Mouse (Mus musculus) MEL (cell line): ENCODE measurements around the gene Rnf169. TPM values are rescaled to one million over a fixed set of nuclear protein-coding genes. Genes with fewer than 3 reads are reported as not detected.
A peak's percentile ranks its signal among the peaks of the same experiment; 100 is the strongest.

Experiments used
- DNase-seq: peaks from one replicate; pipeline ENCODE4 v3.0.0; 2011; ENCODE audit warnings: low read depth, low spot score
- H3K27ac ChIP-seq: 2 replicates; pipeline ENCODE4 v1.5.1; 2012; ENCODE audit warnings: low read depth, mild to moderate bottlenecking, control low read depth, low read length, moderate library complexity; ENCODE audit not compliant: control insufficient read depth
- H3K27me3 ChIP-seq, 2 experiments: fragments of 150-350 bp in 1 of 2; sonication (generic) in 1 of 2; 2 replicates each; pipeline ENCODE4 v1.6.1; 2012; ENCODE audit warnings: low read length in 2 of 2, mild to moderate bottlenecking in 2 of 2, improper control_type of control experiment in 1 of 2, moderate library complexity in 1 of 2; ENCODE audit not compliant: insufficient read depth in 2 of 2, control insufficient read depth in 1 of 2
- H3K36me3 ChIP-seq, 2 experiments: 2 replicates each; pipeline ENCODE4 v1.6.1; 2012 to 2014; ENCODE audit warnings: low read length in 2 of 2, improper control_type of control experiment in 1 of 2, inconsistent platforms in 1 of 2, mild to moderate bottlenecking in 1 of 2; ENCODE audit not compliant: insufficient read depth in 2 of 2, control insufficient read depth in 1 of 2
- H3K4me1 ChIP-seq, 2 experiments: fragments of 150-350 bp in 1 of 2; sonication (generic) in 1 of 2; 2 replicates each; pipeline ENCODE4 v1.6.1; 2012; ENCODE audit warnings: low read length in 2 of 2, improper control_type of control experiment in 1 of 2, mild to moderate bottlenecking in 1 of 2; ENCODE audit not compliant: insufficient read depth in 2 of 2, control insufficient read depth in 1 of 2
- H3K4me3 ChIP-seq, 2 experiments: fragments of 150-350 bp in 1 of 2; sonication (generic) in 1 of 2; 2 replicates each; pipeline ENCODE4 v1.5.1; 2012; ENCODE audit warnings: low read depth in 2 of 2, low read length in 2 of 2, mild to moderate bottlenecking in 2 of 2, moderate library complexity in 2 of 2, control low read depth in 1 of 2, improper control_type of control experiment in 1 of 2; ENCODE audit not compliant: control insufficient read depth in 1 of 2, insufficient read depth in 1 of 2
- H3K79me2 ChIP-seq: 2 replicates; pipeline ENCODE4 v1.6.1; 2012; ENCODE audit warnings: mild to moderate bottlenecking, low read length, moderate library complexity; ENCODE audit not compliant: control insufficient read depth, poor library complexity, insufficient read depth
- H3K9ac ChIP-seq: 2 replicates; pipeline ENCODE4 v1.6.1; 2012; ENCODE audit warnings: low read depth, mild to moderate bottlenecking, control low read depth, low read length, moderate library complexity; ENCODE audit not compliant: control insufficient read depth, poor library complexity, severe bottlenecking
- H3K9me3 ChIP-seq: fragments of 150-350 bp; sonication (generic); replicated peaks from 2 replicates; pipeline ENCODE4 v1.6.1; 2012; ENCODE audit warnings: mild to moderate bottlenecking, low read length, improper control_type of control experiment, moderate library complexity; ENCODE audit not compliant: insufficient read depth
- E2F4 ChIP-seq: IDR thresholded peaks from 2 replicates; pipeline ENCODE4 v1.6.1; 2011; ENCODE audit warnings: low read depth, low read length, improper control_type of control experiment, borderline replicate concordance
- EP300 ChIP-seq, 2 experiments: IDR thresholded peaks; 2 replicates each; pipeline ENCODE4 v1.6.1; 2011; ENCODE audit warnings: improper control_type of control experiment in 2 of 2, low read length in 2 of 2, low read depth in 1 of 2, mild to moderate bottlenecking in 1 of 2
- ETS1 ChIP-seq: IDR thresholded peaks from 2 replicates; pipeline ENCODE4 v1.6.1; 2012; ENCODE audit warnings: low read depth, mild to moderate bottlenecking, inconsistent platforms, low read length, improper control_type of control experiment, moderate library complexity
- GABPA ChIP-seq: IDR thresholded peaks from 2 replicates; pipeline ENCODE4 v1.6.1; 2012; ENCODE audit warnings: low read depth, mild to moderate bottlenecking, inconsistent platforms, low read length, improper control_type of control experiment, moderate library complexity
- GATA1 ChIP-seq: IDR thresholded peaks from 2 replicates; pipeline ENCODE4 v1.6.1; 2011; ENCODE audit warnings: low read depth, low read length, improper control_type of control experiment
- JUND ChIP-seq: IDR thresholded peaks from 2 replicates; pipeline ENCODE4 v1.6.1; 2011; ENCODE audit warnings: low read depth, mild to moderate bottlenecking, improper control_type of control experiment, low read length
- MAX ChIP-seq: IDR thresholded peaks from 2 replicates; pipeline ENCODE4 v1.6.1; 2011; ENCODE audit warnings: low read length, improper control_type of control experiment
- MAZ ChIP-seq: IDR thresholded peaks from 2 replicates; pipeline ENCODE4 v1.6.1; 2012; ENCODE audit warnings: low read depth, mild to moderate bottlenecking, inconsistent platforms, low read length, improper control_type of control experiment
- MEF2A ChIP-seq: IDR thresholded peaks from 2 replicates; pipeline ENCODE4 v1.6.1; 2014; ENCODE audit warnings: low read depth, mild to moderate bottlenecking, inconsistent platforms, low read length, improper control_type of control experiment; ENCODE audit not compliant: poor library complexity, insufficient replicate concordance, severe bottlenecking; ENCODE audit errors: extremely low read depth
- MXI1 ChIP-seq: IDR thresholded peaks from 2 replicates; pipeline ENCODE4 v1.6.1; 2011; ENCODE audit warnings: mild to moderate bottlenecking, low read depth, low read length, improper control_type of control experiment
- MYB ChIP-seq: IDR thresholded peaks from 2 replicates; pipeline ENCODE4 v1.6.1; 2011; ENCODE audit warnings: mild to moderate bottlenecking, low read depth, low read length, improper control_type of control experiment
- NELFE ChIP-seq: IDR thresholded peaks from 2 replicates; pipeline ENCODE4 v1.6.1; 2011; ENCODE audit warnings: low read depth, low read length, improper control_type of control experiment
- POLR2A ChIP-seq, 2 experiments: IDR thresholded peaks; 2 replicates each; pipeline ENCODE4 v1.6.1; 2011 to 2012; ENCODE audit warnings: low read length in 2 of 2, mild to moderate bottlenecking in 2 of 2, control low read depth in 1 of 2, improper control_type of control experiment in 1 of 2, low read depth in 1 of 2, moderate library complexity in 1 of 2; ENCODE audit not compliant: control insufficient read depth in 1 of 2, insufficient read depth in 1 of 2, poor library complexity in 1 of 2
- SIN3A ChIP-seq: IDR thresholded peaks from 2 replicates; pipeline ENCODE4 v1.6.1; 2012; ENCODE audit warnings: low read length, improper control_type of control experiment, inconsistent platforms
- TAL1 ChIP-seq: IDR thresholded peaks from 2 replicates; pipeline ENCODE4 v1.6.1; 2012; ENCODE audit warnings: mild to moderate bottlenecking, inconsistent platforms, low read length, moderate library complexity, mixed read lengths
- TBP ChIP-seq: IDR thresholded peaks from 2 replicates; pipeline ENCODE4 v1.8.0; 2011; ENCODE audit warnings: low read depth, low read length, improper control_type of control experiment
- TCF12 ChIP-seq: IDR thresholded peaks from 2 replicates; pipeline ENCODE4 v1.6.1; 2014; ENCODE audit warnings: low read depth, mild to moderate bottlenecking, inconsistent platforms, low read length, improper control_type of control experiment, moderate library complexity
- USF2 ChIP-seq, 2 experiments: IDR thresholded peaks; 2 replicates each; pipeline ENCODE4 v1.6.1; 2011 to 2012; ENCODE audit warnings: improper control_type of control experiment in 2 of 2, low read length in 2 of 2, borderline replicate concordance in 1 of 2, inconsistent platforms in 1 of 2, low read depth in 1 of 2, mild to moderate bottlenecking in 1 of 2; ENCODE audit not compliant: insufficient read depth in 1 of 2
- ZKSCAN1 ChIP-seq: IDR thresholded peaks from 2 replicates; pipeline ENCODE4 v1.6.1; 2012; ENCODE audit warnings: low read depth, mild to moderate bottlenecking, inconsistent platforms, low read length, improper control_type of control experiment, moderate library complexity
- ZNF384 ChIP-seq: IDR thresholded peaks from 2 replicates; pipeline ENCODE4 v1.6.1; 2012; ENCODE audit warnings: low read depth, mild to moderate bottlenecking, inconsistent platforms, low read length, improper control_type of control experiment
- polyA plus RNA-seq, 2 experiments: library from polyadenylated mRNA; stranded (reverse) in 1 of 2; unstranded in 1 of 2; fragments of >175 nt in 1 of 2; fragments of >200 nt in 1 of 2; gene quantifications; 2 replicates each; pipeline versions ENCODE4 v1.2.1 to v1.2.4; 2012; ENCODE audit warnings: low replicate concordance in 2 of 2, low read depth in 1 of 2; ENCODE audit not compliant: insufficient read length in 2 of 2, insufficient read depth in 1 of 2, missing spikeins in 1 of 2
- total RNA-seq: library from RNA; depleted of rRNA; stranded (reverse); fragments of 300-350 nt; gene quantifications from 2 replicates; pipeline ENCODE4 v1.2.3, GENCODE M21; 2012

Rnf169 gene
- total and polyA plus RNA-seq, 3 experiments, result 6.2 to 7.2 TPM; not detected in 1

DNA sequence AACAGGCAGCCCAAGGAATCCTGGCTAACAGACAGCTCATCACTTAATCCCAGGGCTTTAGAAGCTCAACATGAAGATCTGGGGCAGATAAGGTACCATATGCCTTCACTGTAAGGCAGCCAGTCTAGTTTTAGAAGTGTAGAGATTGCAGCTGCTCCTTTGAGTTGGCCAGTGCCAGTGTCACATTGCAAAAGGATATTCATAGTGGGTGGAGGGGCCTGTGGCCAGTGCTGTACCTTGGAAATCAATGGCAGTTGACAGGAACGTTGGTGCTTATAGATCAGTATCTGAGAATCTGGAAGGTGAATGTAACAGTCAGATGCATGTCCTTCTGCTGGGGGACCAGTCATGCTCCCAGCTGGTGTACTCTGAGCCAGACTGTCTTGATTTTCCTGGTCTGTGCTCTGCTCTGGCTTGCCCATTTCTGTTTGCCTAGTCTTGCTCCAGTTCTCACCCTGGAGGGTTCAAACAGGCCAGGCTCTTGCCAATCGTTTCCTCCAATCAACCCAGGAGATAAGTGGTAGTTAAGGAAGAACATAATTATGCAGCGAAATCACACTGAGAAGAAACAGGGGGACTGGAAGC lies 75.7 kb downstream of the Rnf169 start:
- H3K4me1 ChIP-seq, result peaks cover 15 to 41% of the 10 kb centered on the region in 2 experiments

DNA sequence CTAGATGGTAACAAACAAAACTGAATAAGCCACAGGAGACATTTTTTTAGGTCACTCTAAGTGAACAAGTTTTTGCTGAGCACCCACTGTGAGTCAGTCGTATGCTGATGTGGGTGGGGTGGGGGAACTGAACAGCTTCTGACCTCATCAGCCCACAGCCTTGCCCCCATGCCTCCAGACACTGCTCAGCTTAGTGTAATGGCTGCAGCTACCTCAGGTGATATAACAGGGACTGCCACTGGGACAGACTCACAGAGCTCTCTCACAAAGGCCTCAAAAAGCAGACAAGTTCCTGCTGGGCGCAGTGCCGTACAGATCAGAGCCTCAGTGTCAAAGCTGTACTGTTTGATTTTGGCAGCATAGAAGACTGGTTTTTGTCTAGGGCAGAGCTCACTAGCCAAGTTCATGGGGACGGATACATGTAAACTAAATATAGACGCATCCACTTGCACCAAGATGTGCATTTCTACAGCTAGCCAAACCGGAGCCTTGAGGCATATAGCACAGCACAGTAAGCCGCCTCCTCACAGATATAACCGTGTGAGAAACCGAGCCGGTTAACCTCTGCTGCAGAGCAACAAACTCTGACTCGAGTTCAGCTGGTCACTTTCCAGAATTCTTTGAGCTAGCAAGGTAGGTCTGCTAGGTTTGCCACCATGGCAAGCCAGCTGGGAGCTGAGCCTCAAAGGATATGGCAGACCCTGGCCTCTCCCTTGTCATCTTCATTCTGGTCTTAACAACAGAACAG lies 77.2 kb downstream of the Rnf169 start:
- H3K27me3 ChIP-seq, result no peaks in the 10 kb centered on the region
- H3K9me3 ChIP-seq, result no peaks in the 10 kb centered on the region
- H3K9ac ChIP-seq, result no peak overlapping the region
- DNase-seq, result no peak
- peaks cover 15 to 40% of the 10 kb centered on the region in 2 experiments for H3K4me1 ChIP-seq
- H3K27ac ChIP-seq, result no peak overlapping the region
- H3K79me2 ChIP-seq, result no peaks in the 10 kb centered on the region
- H3K36me3 ChIP-seq, result peaks cover 0 to 37% of the 10 kb centered on the region in 2 experiments; a peak in 2 of 4 replicates
- H3K4me3 ChIP-seq, result no peak overlapping the region
- no peak for TF ChIP-seq TAL1
- no peak for TF ChIP-seq ZNF384
- TF ChIP-seq POLR2A (IDR thresholded peaks at IDR 0.05; ENCODE audit: control insufficient read depth in 1 of 2, insufficient read depth in 1 of 2, low read depth in 1 of 2, low read length in 2 of 2, poor library complexity in 1 of 2), result no peak
- TF ChIP-seq ZKSCAN1, result no peak
- TF ChIP-seq TCF12, result no peak

More for the DNA sequence above, 75.7 kb downstream of the Rnf169 start:
- H3K9ac ChIP-seq, result peak overlapping the region; percentile 28; the same call in 1 of the 2 replicates
- no peaks in the 10 kb centered on the region for H3K9me3 ChIP-seq
- H3K27me3 ChIP-seq, result no peaks in the 10 kb centered on the region
- TF ChIP-seq SIN3A (peak; percentile 85), ZKSCAN1 (peak; percentile 73; the same call in 1 of the 2 replicates), USF2 (IDR thresholded peaks at IDR 0.05; ENCODE audit: borderline replicate concordance in 1 of 2, insufficient read depth in 1 of 2, low read depth in 1 of 2, low read length in 2 of 2) (no peak), MXI1 (peak; percentile 30; the same call in 1 of the 2 replicates), MEF2A (peak; percentile 21; the same call in 1 of the 2 replicates), E2F4 (no peak), JUND (no peak), TBP (0 out of 2 replicates have a peak, but pooled peaks have one; percentile 24), GATA1 (peak; percentile 84), ETS1 (peak; percentile 60; the same call in 1 of the 2 replicates), TCF12 (0 out of 2 replicates have a peak, but pooled peaks have one; percentile 31), MAZ (no peak), TAL1 (no peak), ZNF384 (no peak), POLR2A (IDR thresholded peaks at IDR 0.05; ENCODE audit: control insufficient read depth in 1 of 2, insufficient read depth in 1 of 2, low read depth in 1 of 2, low read length in 2 of 2, poor library complexity in 1 of 2) (no peak), MYB (peak; percentile 87), MAX (peak; percentile 22; the same call in 1 of the 2 replicates), NELFE (no peak), GABPA (no peak), EP300 (IDR thresholded peaks at IDR 0.05; ENCODE audit: low read depth in 1 of 2, low read length in 2 of 2) (peak; percentile 56 to 79)
- H3K36me3 ChIP-seq, result peaks cover 0 to 37% of the 10 kb centered on the region in 2 experiments; a peak in 2 of 4 replicates
- peak overlapping the region in 1 of 2 experiments; percentile 48; a peak in 1 of 4 replicates for H3K4me3 ChIP-seq
- H3K27ac ChIP-seq, result peak overlapping the region; percentile 85
- peak; percentile 84 for DNase-seq
- H3K79me2 ChIP-seq, result no peaks in the 10 kb centered on the region
